Mouse (Mus musculus) liver, adult 2 months (tissue): ENCODE measurements around the gene Cactin.

Experiments
- CTCF ChIP-seq: fragments of 200-500 bp; IDR thresholded peaks from 2 replicates; pipeline ENCODE4 v1.5.1; 2011; ENCODE audit warnings: low read depth, low read length, control low read depth
- POLR2A ChIP-seq: fragments of 200-500 bp; IDR thresholded peaks from 2 replicates; pipeline ENCODE4 v1.6.1; 2011; ENCODE audit warnings: low read length, control low read depth; ENCODE audit not compliant: insufficient read depth; ENCODE audit errors: extremely low read depth

DNA sequence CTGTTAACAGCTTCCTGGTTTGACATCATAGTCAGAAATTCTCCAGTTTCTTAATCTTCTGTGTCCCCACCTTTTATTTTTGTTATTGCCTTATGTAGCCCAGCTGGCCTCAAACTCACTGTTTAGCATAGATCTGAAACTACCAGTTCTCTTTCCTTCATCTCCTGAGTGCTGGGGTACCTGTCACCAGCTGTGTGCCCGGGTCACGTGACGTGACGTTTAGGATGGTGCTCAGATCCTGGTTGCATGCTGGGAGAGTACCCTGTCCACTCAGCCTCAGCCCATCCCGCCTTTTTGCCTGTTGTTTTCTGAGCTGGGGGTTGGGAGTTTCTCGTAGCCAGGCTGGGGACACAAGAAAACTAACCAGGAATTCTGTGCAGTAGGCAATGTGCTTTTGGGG is 23.7 kb upstream of the Cactin start:
- TF ChIP-seq CTCF (no peak), POLR2A (no peak)
